Mouse (Mus musculus) spleen, postnatal 4 days (tissue): ENCODE results near the gene Nadk.
"Not testable (repeated sequence)": the region's sequence is repeated elsewhere in the genome, so short reads cannot be mapped to it uniquely, and the experiment has no call there.

ENCODE experiments used
- DNase-seq, 2 experiments: peaks; one replicate each; pipeline ENCODE4 v3.0.0; 2022; ENCODE audit warnings: low spot score in 2 of 2

The Nadk gene

DNA sequence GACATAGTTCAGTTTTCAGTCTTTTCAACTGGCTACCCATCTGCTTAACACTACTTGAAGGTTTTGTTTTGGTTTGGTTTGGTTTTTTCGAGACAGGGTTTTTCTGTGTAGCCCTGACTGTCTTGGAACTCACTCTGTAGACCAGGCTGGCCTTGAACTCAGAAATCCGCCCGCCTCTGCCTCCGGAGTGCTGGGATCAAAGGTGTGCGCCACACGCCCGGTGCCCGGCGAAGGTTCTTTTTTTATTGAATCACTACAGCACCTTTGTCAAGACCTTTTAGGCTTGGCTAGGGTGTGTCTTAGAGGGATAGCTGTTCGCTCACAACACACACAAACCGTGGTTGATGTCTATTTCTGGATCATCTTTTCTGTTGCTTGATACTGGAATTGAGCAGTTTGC is 8.1 kb downstream of the Nadk start:
- not testable (repeated sequence) for DNase-seq

DNA sequence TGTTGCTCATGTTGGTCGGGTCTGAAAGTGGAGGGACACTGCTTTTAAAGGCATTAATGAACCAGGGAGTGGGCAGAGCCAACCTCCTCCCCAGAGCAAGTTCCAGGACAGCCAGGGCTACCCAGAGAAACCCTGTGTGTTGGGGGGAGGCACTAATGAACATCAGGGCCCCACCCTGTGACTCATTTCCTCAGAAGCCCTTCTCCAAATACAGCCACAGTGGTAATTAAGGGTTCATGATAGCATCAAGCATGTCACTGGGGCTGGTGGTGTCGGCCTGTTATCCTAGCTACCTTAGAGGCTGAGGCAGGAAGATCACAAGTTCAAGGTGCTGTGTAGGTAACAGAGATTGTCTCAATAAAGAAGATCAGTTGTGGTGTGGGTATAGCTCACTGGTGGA is 9.3 kb downstream of the Nadk start:
- DNase-seq: no peak

- no peak for DNase-seq
These were observed 11.0 kb downstream of the Nadk start for GRCm38 (mm10) chr4:155573155-155573554.

DNA sequence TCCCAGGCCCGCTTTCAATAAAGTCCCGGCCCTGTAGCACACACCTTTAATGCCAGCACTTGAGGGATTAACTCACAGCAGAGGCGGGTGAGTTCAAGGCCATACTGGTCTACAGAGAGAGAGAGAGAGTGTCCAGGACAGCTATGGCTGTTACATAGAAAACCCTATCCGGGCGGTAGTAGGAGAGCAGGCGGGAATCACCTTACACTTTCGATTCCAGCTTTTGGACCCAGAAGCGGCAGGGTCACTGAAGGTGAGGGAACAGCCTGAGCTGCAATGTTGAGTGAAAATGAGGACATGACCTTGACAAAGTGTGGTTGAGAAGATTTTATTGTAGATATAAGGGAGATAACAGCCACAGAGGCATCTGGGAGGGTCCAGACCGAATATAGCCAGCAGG is 11.7 kb downstream of the Nadk start:
- DNase-seq: no peak

DNA sequence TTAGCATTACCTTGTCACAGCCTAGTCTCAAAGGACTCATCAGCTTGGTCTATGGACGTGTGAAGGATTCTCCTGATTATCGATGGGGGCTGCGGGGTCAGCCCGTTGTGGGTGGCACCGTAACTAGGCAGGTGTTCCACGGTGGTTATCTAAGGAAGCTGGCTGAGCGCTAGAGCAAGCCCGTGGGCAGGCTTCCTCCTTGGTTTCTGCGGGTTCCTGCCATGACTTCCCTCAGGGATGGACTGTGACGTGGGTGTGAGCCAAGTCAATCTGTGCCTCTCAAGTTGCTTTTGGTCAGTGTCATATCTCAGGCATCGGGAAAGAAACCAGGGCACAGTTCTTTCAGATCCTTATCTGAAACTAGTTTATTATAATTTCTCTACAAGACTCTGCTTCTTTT is 12.8 kb downstream of the Nadk start:
- DNase-seq: no peak

DNA sequence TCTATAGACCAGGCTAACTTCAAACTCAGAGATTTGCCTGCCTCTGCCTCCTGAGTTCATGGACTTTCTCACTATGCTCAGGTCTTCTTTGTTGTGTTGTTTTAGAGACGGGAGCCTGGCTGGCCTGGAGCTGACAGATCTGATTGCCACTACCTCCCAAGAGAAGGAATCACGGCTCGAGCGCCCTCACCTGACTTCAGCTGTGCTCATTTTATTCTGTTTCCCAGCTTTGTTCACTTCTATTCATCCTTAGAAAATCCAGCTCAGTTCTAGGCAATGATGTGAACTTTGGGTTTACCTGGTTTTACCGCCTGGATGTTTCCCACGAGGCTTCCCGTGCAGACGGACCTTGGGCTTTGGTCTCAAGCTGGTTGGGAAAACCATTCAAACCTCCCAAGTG is 13.3 kb downstream of the Nadk start:
- no peak for DNase-seq

- DNase-seq: no peak
These were observed 15.0 kb downstream of the Nadk start for GRCm38 (mm10) chr4:155577132-155577531.

- no peak for DNase-seq
These were observed 15.6 kb downstream of the Nadk start for GRCm38 (mm10) chr4:155577741-155578140.

DNA sequence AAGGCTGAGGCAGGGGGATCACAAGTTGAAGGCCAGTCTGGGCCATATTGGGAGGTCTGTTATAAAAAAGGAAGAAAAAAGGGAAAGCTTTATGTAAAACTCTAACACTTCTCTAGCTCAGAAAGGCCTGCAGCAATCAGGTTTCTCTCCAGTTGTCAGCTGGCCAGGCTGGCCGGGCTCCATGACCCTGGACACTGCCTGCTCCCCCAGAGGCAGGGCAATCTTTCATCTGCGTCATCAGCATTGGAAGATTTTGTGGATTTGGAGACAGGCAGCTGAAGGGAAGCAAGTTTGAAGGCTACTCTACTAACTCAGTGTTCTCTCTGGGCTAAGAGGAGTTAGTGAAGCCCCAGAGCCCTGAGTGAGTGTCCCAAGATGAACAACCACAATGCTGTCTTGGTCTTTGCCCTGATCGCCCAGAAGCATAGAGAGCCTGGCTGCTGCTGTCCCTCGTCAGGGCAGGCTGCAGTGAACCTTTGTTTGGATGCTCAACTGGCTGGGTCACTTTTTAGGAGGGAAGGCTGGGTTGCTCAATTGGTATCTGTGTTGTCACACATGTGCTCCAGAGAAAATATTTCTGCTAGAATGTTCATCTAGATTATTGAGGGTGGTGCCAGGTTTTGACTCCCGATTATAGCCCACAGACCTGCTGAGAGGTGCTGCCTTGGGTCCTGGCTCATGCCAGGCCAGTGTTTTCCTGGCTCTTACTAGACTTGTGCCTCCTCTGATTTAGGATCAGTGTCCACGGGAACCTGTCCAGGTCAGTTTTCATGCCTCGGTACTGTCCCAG is 16.4 kb downstream of the Nadk start:
- no peak for DNase-seq

DNA sequence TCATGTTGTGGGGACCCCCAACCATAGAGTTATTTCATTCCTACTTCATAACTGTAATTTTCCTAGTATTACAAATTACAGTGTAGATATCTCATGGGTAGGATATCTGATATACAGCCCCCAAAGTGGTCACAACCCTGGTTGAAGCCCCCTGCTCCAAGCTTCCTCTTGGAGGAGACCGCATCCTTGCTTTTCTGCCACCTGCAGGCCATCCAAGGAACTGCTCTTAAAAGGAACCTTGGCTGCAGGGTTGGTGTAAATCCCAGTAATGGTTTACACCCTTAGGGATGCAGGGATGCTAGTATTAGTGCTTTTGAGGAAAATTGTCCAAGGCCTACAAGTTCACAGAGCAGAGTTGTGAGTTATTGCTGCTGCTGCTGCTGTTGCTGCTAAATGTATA is 18.2 kb downstream of the Nadk start:
- DNase-seq: peak; percentile 45 to 77

DNA sequence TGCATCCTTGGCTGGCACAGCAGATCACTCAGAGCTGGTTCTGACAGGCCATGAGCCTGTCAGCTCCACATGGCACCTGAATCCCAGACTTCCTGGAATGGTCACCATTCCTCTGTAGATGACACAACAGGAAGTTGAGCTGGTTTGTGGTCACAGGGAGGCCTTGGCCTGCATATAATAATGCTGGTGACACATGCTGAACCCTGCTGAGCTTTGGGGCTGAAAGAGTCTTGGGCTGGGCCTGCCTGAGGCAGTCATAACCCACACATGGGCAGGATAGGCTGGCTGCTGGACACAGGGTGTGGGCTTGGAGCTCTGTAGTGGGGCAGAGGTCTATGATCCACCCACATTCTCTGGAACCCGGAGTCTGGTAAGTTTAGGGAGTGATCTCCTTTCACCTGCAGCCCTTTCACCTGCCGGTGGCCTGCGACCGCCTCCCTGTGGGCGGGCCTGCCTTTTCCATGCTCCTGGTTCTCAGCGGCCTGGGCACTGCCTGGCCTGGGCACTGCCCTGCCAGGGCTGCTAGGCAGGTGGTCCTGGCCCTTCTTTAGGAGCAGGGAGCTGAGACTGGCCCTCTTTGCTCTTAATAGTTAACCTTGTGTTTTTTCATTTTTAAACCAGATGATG is 20.2 kb downstream of the Nadk start:
- no peak for DNase-seq

GRCm38 (mm10) chr4:155589356-155589755 is 27.2 kb downstream of the Nadk start:
- no peak for DNase-seq

DNA sequence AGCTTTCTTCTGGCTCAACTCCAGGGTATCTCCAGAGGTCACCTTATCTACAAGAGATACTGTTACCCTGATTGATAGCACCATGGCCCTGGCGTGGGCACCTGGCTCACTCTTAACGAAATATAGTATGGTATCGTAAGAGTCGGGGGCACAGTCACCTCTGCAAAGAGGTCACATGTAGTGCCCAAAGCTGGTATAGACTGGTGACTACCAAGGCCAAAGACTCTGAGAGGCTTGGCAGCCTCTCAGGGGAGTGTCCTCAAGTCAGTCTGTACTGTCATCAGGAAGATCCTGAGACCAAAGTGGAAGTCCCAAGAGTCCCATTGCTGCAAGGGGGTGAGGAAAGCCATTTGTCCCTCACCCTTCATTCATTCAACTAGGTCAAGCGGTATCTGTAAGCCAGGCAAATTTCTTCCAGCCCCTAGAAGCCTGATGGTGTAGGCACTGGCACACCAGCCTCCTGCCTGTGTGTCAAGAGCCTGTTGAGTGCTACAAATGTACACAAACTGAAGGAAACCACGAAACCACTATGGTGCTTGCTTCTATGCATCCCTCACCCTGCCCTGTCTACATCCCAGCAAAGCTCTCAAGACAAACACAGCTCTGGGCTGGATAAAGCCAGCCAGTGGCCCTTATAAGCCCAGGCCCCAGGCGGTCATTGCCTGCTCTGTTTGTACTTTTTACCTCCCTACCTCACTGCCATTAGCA is 29.0 kb downstream of the Nadk start:
- no peak for DNase-seq

GRCm38 (mm10) chr4:155593780-155594179 is 31.6 kb downstream of the Nadk start:
- no peak for DNase-seq

DNA sequence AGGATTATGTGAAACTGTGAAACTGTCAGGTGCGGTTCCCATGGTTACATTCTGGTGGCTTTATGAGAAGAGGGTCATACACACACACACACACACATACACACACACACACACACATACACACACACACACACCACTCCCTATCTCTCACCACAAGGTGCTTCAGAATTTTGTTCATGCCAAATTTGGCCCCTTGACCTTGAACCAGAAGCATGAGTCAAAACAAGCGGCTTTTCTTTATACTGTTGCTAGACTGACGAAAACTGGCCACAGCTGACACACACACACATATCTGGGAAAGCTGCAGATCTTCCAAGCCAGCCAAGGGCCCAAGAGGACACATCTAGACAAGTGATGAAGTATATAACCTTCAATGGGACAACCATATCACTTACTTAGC is 33.6 kb downstream of the Nadk start:
- DNase-seq: no peak

DNA sequence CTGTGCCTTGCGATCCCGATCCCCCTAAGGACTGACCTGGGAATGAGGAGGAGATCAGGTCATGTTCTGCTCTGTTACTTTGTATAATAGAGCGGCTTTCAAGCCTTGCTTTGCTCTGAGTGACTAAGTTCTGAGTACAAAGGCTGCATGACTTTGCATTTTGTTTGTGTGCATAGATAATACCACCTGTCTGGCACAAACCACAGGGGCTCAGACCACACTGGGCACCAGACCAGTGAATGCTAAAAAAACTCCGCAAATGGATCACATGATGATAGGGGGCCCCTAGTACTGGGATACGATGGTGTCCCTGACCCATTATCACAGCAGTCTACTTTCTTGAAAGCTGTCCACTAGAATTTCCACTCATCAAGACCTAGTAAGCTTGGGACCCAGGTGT is 34.4 kb downstream of the Nadk start:
- no peak for DNase-seq

- no peak for DNase-seq
These were observed 36.4 kb downstream of the Nadk start for GRCm38 (mm10) chr4:155598536-155598935.

GRCm38 (mm10) chr4:155599901-155600825 is 38.0 kb downstream of the Nadk start:
- no peak for DNase-seq

GRCm38 (mm10) chr4:155601091-155601996 is 39.2 kb downstream of the Nadk start, which contains the start of gene Slc35e2:
Slc35e2 (plus strand) TSS chr4:155601416.
- peak; percentile 95 to 98 for DNase-seq

DNA sequence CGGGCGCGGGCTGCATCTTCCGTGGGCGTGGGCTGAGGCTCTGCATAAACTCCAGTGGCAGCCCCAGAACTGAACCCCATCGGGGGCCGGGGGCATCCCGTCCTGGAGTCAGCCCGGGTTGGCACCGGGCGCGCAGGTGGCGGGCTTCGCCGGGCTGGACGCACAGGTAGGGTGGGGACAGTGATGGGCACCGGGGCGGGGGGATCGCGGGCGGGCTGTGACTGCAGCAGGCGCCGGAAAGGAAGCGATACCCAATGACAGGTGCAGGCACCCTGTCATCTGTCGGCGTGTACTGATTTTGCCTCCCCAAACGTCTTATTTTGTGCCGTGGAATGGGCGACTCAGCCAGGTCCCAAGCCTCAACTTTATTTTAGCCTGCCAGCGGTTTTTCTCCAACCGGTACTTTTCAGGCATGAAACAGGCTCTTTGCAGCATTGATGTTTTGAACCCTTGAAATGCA is 39.8 kb downstream of the Nadk start:
- DNase-seq: no peak

- DNase-seq: no peak
These were observed 40.6 kb downstream of the Nadk start for GRCm38 (mm10) chr4:155602753-155603152.
